Mouse (Mus musculus): Measurements from ENCODE around the gene Abcg5.

Abcg5 gene

DNA sequence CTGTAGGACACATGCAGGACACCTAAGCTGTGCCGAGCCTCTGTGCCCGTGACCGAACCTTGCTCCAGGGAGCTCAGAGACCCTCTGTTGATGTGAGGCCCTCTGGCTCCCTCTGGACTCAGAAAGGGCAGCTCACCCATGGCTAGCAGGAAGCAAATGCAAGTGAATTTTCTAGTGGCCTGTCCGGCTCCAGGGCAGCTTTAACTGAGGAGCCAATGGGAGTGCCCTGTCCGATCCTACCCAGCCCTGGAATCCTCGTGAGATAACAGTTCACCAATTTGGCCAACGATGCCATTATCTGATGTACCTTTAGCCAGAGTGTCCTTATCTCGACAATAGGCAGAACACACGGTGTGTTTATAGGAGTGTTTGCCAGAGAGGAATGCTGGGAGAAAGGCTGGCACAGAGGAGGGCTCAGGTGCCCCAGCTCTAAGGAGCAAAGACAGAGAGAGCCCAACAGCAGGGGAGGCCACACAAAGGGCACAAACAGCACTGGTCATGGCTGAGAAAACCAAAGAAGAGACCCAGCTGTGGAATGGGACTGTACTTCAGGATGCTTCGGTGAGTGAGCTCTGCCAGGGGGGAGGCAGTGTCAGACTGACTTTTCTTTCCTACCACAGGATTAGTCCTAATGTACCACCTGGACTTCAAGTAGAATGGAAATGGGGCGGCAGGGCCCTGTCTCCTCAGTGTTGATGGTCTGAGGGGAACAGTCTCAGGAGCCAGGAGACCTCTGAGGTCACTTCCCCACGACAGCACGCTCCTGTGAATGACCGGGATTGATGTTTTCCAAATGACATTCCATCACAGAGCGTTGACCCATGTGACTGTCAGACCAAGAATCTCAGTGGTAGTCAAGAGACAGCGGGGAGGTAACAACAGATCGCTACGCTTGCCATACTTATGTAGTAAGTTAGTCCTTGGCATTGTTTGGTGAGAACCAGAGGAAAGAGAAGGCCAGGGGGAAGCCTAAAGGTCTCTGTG lies at the start of gene Abcg5:
Gene Abcg5 (minus strand): TSS at position 278 of the 984 bp plus-strand sequence.
- DNase-seq (ENCODE audit: extremely low read depth, insufficient read length, low spot score): no peak

DNA sequence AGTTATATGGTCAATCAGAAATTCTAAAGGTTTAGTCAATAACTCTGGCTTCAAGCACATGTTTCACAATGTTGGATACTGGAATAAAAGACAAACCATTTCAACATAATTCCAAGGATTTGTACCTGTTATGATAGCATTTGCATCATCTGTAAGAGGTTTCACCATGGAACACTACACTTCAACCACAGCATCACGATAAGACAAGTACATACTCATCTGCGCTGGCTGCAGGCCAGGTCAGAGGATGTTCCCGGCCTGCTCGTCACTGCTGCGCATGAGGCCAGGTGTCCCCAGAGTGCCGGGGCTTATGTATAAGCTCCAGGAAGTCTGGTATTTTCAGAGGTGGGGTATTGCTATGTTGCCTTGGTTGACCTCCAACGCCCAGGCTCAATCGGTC lies 49.8 kb upstream of the Abcg5 start:
- peak; percentile 7 for DNase-seq (ENCODE audit: extremely low read depth, insufficient read length, low spot score)

DNA sequence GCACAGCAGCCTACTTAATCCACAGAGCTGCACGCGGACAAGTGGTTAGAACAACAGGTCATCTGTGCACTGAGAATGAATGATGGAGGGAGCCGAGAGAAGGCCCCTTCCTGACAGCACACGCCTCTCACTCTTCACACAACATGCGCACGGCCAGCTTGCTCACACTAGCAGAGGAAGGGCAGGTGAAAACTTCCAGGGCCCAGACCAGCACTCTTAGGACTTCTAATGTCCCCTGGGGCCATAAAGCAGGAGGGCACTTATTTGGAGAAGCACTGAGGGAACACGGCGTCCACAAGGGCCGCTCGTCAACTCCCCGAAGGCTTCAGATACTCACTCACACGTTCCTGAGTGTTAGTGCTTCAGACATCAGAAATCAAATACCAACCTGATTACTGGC lies 48.5 kb upstream of the Abcg5 start:
- DNase-seq (ENCODE audit: extremely low read depth, insufficient read length, low spot score): no peak

GRCm38 (mm10) chr17:84729140-84729539 lies 46.3 kb upstream of the Abcg5 start:
- no peak for DNase-seq (ENCODE audit: extremely low read depth, insufficient read length, low spot score)

- DNase-seq (ENCODE audit: extremely low read depth, insufficient read length, low spot score): no peak
Measured at GRCm38 (mm10) chr17:84728201-84728911, 45.5 kb upstream of the Abcg5 start.

GRCm38 (mm10) chr17:84725163-84725562 lies 42.4 kb upstream of the Abcg5 start:
- no peak for DNase-seq (ENCODE audit: extremely low read depth, insufficient read length, low spot score)

- DNase-seq (ENCODE audit: extremely low read depth, insufficient read length, low spot score): no peak
Measured at GRCm38 (mm10) chr17:84724028-84724427, 41.2 kb upstream of the Abcg5 start.

GRCm38 (mm10) chr17:84719105-84719504 lies 36.3 kb upstream of the Abcg5 start:
- DNase-seq (ENCODE audit: extremely low read depth, insufficient read length, low spot score): no peak

- DNase-seq (ENCODE audit: extremely low read depth, insufficient read length, low spot score): no peak
Measured at GRCm38 (mm10) chr17:84717416-84717815, 34.6 kb upstream of the Abcg5 start.

DNA sequence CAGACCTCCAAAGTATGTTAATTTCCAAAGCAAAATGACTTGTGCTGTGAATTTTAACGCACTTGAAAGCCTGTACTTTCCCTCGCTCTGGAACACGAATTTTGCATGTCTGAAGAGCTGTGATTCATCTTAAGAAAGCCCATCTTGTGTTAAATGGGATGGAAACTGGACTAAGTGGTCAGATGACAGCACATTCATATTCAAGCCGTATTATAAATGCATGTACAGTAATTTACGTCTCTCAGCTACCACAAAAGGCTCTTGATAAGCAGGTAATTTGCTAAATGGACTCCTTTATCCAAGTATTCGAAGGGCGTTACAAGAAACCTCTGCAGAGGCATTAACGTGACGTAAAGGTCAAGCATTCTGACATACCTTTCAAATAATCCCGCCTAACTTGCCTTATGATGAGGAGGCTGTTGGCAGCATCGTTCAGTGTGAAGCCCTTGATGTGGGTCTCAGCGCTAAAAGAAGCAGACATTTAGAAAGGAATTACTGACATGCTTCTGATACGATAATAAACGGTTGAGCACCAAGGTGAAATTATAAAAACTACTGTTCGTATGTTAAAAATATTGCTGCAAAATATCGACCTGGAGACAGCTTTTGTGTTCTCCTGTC lies 33.6 kb upstream of the Abcg5 start:
- DNase-seq (ENCODE audit: extremely low read depth, insufficient read length, low spot score): no peak

DNA sequence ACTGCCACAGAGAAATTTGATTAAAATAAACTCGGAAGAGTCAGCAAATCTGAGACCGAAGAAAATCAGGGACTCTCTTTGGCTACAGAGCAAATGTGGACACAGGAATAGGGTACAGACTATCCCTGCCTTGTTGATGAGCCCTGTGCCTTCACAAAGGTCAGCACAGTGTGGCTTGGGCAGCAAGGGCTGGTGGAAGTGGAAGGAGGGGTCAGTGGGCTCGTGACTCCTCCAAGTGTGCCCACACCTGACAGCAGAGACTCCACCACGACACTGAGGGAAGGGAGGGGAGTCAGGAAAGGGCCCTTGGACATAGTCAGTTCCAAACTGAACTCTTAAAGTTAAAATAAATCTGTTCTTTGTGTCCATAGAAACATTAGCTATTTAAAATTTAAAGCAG lies 32.1 kb upstream of the Abcg5 start:
- DNase-seq (ENCODE audit: extremely low read depth, insufficient read length, low spot score): no peak

GRCm38 (mm10) chr17:84713563-84714164 lies 30.9 kb upstream of the Abcg5 start:
- DNase-seq (ENCODE audit: extremely low read depth, insufficient read length, low spot score): no peak

DNA sequence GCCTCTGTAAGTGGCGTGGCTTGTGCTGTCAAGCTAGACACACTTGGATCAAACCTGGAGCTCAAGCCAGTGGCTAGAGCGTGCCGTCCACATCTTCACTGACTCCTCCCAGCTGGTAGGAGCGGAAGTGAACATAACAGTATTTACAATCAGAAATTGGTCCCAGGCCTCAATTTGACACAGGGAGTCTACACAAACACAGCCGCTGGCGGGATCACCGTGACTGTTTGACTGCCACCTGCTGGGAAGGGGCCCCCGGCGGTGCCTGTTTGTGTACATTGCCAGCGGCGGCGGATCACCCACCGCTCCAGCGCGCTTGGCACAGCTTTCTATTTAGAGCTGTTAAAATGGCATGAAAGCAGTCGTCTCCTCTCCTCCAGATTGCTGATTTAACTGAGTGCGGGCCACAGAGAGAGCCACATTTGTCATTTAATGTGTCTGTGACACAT lies 26.6 kb upstream of the Abcg5 start:
- no peak for DNase-seq (ENCODE audit: extremely low read depth, insufficient read length, low spot score)

GRCm38 (mm10) chr17:84708818-84709217 lies 26.0 kb upstream of the Abcg5 start:
- DNase-seq (ENCODE audit: extremely low read depth, insufficient read length, low spot score): no peak

DNA sequence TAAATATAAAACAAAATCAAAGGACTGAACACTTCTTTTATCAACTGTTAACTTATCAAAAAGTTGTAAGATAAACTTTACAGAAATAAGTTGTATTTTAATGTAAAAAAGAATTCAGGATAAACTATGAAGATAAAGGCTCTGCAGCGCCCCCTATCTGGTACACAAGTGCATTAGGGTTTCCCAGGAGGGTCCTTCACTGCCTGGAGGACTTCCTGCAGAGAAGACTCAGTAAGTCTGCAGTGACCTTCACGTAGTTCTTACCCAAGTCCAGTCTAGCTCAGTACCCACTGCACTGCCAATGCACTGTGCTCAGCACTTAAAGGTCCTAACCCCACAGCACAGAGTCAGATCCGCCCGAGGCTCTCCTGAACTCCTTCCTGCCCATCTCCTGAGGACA lies 24.6 kb upstream of the Abcg5 start:
- DNase-seq (ENCODE audit: extremely low read depth, insufficient read length, low spot score): no peak

GRCm38 (mm10) chr17:84698727-84699126 lies 15.9 kb upstream of the Abcg5 start:
- peak; percentile 32 for DNase-seq (ENCODE audit: extremely low read depth, insufficient read length, low spot score)

- DNase-seq (ENCODE audit: extremely low read depth, insufficient read length, low spot score): no peak
Measured at GRCm38 (mm10) chr17:84696537-84696936, 13.7 kb upstream of the Abcg5 start.

DNA sequence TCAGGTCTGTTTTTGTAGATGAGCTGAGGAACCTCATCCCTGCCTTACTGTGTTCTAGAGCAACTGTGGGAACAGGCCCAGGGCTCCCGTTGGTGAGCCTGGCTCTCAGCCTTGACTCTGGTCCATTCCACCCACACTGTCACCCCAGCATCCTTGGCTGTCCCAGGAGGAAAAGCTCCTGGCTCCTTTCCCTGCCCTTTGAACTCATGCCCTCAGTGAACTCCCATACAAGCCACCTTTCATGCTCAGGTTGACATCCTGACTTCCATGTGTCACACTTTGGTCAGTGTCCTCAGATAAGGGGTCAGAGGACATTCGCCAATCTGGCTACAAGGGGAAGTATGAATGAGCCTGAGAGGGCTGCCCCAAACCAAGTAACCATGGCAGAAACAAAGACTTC lies 10.9 kb upstream of the Abcg5 start:
- DNase-seq (ENCODE audit: extremely low read depth, insufficient read length, low spot score): no peak

DNA sequence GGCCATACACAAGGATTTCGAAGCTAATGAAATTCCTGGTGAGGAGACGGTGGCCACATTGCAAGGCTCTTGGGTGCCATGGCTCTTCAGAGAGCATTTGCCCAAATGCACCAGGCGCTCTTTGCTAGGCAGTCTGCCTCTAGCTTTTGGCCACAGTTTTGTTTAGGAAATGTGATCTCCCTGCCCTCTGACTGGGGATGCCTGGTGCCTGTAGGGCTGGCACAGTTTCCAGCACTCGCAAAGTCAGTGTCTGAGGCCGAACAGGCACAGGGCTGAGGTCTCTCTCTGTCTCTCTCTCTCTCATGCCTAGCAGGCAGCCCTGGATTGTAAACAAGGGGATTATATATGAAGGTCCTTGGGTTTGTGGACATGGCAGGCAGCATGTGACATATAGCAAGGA lies 7.3 kb upstream of the Abcg5 start:
- no peak for DNase-seq (ENCODE audit: extremely low read depth, insufficient read length, low spot score)

DNA sequence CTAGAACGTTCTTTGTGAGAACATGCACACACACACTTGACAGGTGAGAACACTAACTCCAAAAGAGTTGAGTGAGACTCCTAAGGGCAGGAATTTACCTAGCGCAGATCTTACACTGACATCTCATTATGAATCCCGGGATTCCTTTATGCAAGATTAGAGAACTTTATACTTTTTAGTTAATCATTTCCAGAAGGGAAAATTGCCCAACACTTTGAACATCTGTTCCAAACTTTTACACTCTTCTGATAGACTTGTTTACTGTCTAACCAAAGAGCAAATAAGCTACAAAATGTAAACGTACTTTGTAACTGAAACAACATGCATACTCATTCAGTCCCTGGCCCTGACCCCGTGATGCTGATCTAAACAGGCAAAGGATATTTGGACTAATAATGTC lies 6.5 kb upstream of the Abcg5 start:
- DNase-seq (ENCODE audit: extremely low read depth, insufficient read length, low spot score): no peak

DNA sequence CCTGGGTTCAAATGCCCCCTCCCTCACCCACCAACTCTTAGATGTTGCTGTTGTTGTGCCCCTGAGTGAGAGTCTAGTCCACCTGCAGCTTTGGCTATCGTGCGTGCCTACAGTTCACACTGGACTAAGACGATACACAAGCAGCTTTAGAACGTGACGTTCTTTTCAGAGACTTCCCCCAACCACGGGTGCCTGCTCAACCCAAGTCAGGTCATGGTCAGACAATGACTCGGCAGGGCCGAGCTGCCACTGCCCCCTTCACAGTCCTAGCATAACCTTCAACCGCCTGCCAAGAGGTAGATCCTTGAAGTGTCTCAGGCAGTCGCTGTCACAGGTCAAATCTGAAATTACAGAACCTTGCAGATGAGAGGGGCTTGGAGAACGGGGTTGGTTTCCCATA lies 6.0 kb upstream of the Abcg5 start:
- no peak for DNase-seq (ENCODE audit: extremely low read depth, insufficient read length, low spot score)

Data from 3134 (cell line).